Mouse (Mus musculus): Measurements from ENCODE around the gene Cox10.

GRCm38 (mm10) chr11:63977741-63978140 is 101.5 kb downstream of the Cox10 start:
- TF ChIP-seq POLR2A (IDR thresholded peaks at IDR 0.05; ENCODE audit: extremely low read depth, insufficient read depth, low read length) (no peak), CTCF (IDR thresholded peaks at IDR 0.05; ENCODE audit: low read depth, low read length) (no peak)

Measured in liver, adult 2 months (tissue).